Mouse (Mus musculus): Measurements from ENCODE around the gene 4930550C14Rik.

DNA sequence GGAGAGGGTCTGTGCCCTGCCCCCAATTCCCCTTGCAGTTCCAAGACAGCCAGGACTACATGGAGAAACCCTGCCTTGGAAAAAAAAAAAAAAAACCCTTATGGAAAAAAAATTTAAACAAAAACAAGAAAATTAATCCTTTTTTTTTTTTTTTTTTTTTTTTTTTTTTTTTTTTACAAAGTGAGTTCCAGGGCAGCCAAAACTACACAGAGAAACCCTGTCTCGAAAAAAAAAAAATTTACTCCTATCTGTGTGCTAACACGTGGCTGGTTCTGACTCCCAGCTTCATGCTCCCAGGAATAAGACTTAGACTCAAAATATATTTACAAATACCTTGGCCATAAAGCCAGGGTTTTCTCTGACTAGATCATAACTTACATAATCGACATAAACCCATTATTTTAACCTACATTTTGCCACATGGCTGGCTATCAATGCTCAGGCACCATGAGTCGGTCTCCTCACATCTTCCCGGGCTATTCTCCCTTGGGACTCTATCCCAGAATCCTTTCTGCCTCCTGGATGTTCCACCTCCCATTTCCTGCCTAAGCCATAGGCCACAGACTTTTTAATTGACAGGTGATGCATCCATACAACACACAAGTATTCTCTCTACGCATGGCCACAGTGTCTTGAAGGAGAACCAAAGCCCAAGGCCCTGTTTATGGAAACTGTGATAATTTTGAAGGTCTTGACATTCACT is 2.1 kb downstream of the 4930550C14Rik start:
- no peak for TF ChIP-seq CTCF (conservative IDR thresholded peaks at IDR 0.05; ENCODE audit: low read length)
- TF ChIP-seq POU5F1 (IDR thresholded peaks at IDR 0.05; ENCODE audit: borderline replicate concordance, low read length): no peak
